Mouse (Mus musculus) midbrain, embryonic 11.5 days (tissue): ENCODE measurements around the gene Nfib. TPM values are rescaled to one million over a fixed set of nuclear protein-coding genes. Genes with fewer than 3 reads are reported as not detected.

Experiments
- ATAC-seq: fragments of 200-750 bp; cut with Nextera tagmentation; 2 replicates; pipeline ENCODE4 v1.8.0; 2017; ENCODE audit warnings: moderate TSS enrichment, moderate library complexity; ENCODE audit not compliant: low FRiP score
- DNase-seq: peaks from one replicate; pipeline ENCODE4 v3.0.0; 2015; ENCODE audit warnings: low spot score; ENCODE audit errors: missing footprints
- H3K27ac ChIP-seq: fragments of 300-500 bp; sonication (generic); 2 replicates; pipeline ENCODE4 v1.5.1; 2014; ENCODE audit warnings: low read depth, low read length
- H3K27me3 ChIP-seq: fragments of 300-500 bp; sonication (generic); 2 replicates; pipeline ENCODE4 v1.6.1; 2014; ENCODE audit warnings: mild to moderate bottlenecking, low read length, moderate library complexity, mixed read lengths; ENCODE audit not compliant: control insufficient read depth, insufficient read depth
- H3K36me3 ChIP-seq: fragments of 300-500 bp; sonication (generic); 2 replicates; pipeline ENCODE4 v1.6.1; 2014; ENCODE audit warnings: mild to moderate bottlenecking, low read length, moderate library complexity, mixed read lengths; ENCODE audit not compliant: control insufficient read depth, insufficient read depth
- H3K4me1 ChIP-seq: fragments of 300-500 bp; sonication (generic); 2 replicates; pipeline ENCODE4 v1.6.1; 2014; ENCODE audit warnings: low read length; ENCODE audit not compliant: control insufficient read depth, insufficient read depth
- H3K4me2 ChIP-seq: fragments of 300-500 bp; sonication (generic); 2 replicates; pipeline ENCODE4 v1.6.1; 2014; ENCODE audit warnings: mild to moderate bottlenecking, moderate library complexity
- H3K4me3 ChIP-seq: fragments of 300-500 bp; sonication (generic); 2 replicates; pipeline ENCODE4 v1.5.1; 2014; ENCODE audit warnings: low read depth, low read length
- H3K9ac ChIP-seq: fragments of 300-500 bp; sonication (generic); 2 replicates; pipeline ENCODE4 v1.6.1; 2014; ENCODE audit warnings: low read length
- H3K9me3 ChIP-seq: fragments of 300-500 bp; sonication (generic); 2 replicates; pipeline ENCODE4 v1.6.1; 2016; ENCODE audit warnings: low read length; ENCODE audit not compliant: control insufficient read depth
- WGBS: fragments of 180-500 bp; shearing (Covaris S2); extraction: QIAGEN DNeasy Blood & Tissue Kit; methylation state at CpG from one replicate; pipeline ENCODE4 v1.1.7; 2014; 5-methylcytosine and 5-hydroxymethylcytosine counted together
- polyA plus RNA-seq: library from polyadenylated mRNA; unstranded; fragments of >200 nt; fragmentation: Nextera tagmentation; extraction: Ambion mirVana; gene quantifications from 2 replicates; pipeline ENCODE4 v1.2.1, GENCODE M21; 2014

Gene Nfib
- polyA plus RNA-seq, 1 experiment from 2014 or later: 19.9 TPM

- no peak overlapping the region for H3K9ac ChIP-seq
- H3K27me3 ChIP-seq: peaks cover 13% of the 10 kb centered on the region; the same call in 1 of the 2 replicates
- H3K27ac ChIP-seq: no peak overlapping the region
- DNase-seq (peak; percentile 37), ATAC-seq (no peak)
- no peak overlapping the region for H3K4me2 ChIP-seq
- WGBS: 72% methylated on average over 3 of the region's 3 CpGs
- H3K4me3 ChIP-seq: no peak overlapping the region
- H3K9me3 ChIP-seq: no peaks in the 10 kb centered on the region
- H3K36me3 ChIP-seq: no peaks in the 10 kb centered on the region
- no peaks in the 10 kb centered on the region for H3K4me1 ChIP-seq
These were observed 161.6 kb downstream of the Nfib start for GRCm38 (mm10) chr4:82543936-82544335.

DNA sequence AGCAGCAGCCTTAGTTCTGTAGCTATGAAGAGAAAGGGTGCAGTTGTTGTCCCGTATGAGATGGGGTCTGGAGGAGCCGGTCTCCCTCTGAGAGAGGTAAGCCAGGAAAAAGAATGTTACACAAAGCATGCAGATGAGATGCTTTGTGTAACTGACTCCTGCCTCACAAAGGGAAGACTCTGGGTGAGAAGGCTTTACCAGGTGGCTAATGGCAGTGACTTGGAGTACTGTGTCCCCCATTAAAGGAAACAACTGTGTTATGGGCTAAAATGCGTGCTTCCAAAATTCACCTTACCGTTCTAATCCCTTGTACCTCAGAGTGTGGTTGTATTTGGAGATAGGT is 162.2 kb downstream of the Nfib start:
- DNase-seq (peak; percentile 69), ATAC-seq (no peak)
- Histone ChIP-seq H3K27ac (no peak overlapping the region), H3K4me3 (no peak overlapping the region), H3K36me3 (no peaks in the 10 kb centered on the region), H3K4me1 (peaks cover 3% of the 10 kb centered on the region), H3K9ac (no peak overlapping the region), H3K27me3 (peaks cover 15% of the 10 kb centered on the region; the same call in 1 of the 2 replicates), H3K9me3 (no peaks in the 10 kb centered on the region), H3K4me2 (no peak overlapping the region)
- 28% methylated on average over 4 of the region's 4 CpGs for WGBS

GRCm38 (mm10) chr4:82542656-82543397 is 162.7 kb downstream of the Nfib start:
- Histone ChIP-seq H3K4me3 (no peak overlapping the region), H3K9ac (no peak overlapping the region), H3K9me3 (no peaks in the 10 kb centered on the region), H3K4me2 (no peak overlapping the region), H3K27me3 (peaks cover 15% of the 10 kb centered on the region; the same call in 1 of the 2 replicates), H3K27ac (no peak overlapping the region), H3K4me1 (peaks cover 8% of the 10 kb centered on the region), H3K36me3 (no peaks in the 10 kb centered on the region)
- ATAC-seq: no peak
- DNase-seq: peak; percentile 81
- WGBS: 59% methylated on average over 10 of the region's 10 CpGs

GRCm38 (mm10) chr4:82541894-82542510 is 163.5 kb downstream of the Nfib start:
- H3K9ac ChIP-seq: no peak overlapping the region

GRCm38 (mm10) chr4:82540466-82540990 is 165.0 kb downstream of the Nfib start:
- no peak overlapping the region for H3K4me3 ChIP-seq
- DNase-seq: peak; percentile 82
- H3K36me3 ChIP-seq: no peaks in the 10 kb centered on the region
- no peak overlapping the region for H3K4me2 ChIP-seq
- H3K9ac ChIP-seq: no peak overlapping the region
- no peaks in the 10 kb centered on the region for H3K9me3 ChIP-seq
- ATAC-seq: no peak
- H3K27me3 ChIP-seq: peaks cover 37% of the 10 kb centered on the region
- H3K27ac ChIP-seq: no peak overlapping the region
- H3K4me1 ChIP-seq: peaks cover 23% of the 10 kb centered on the region
- 66% methylated on average over 5 of the region's 5 CpGs for WGBS

More at GRCm38 (mm10) chr4:82541894-82542510, 163.5 kb downstream of the Nfib start:
- H3K4me2 ChIP-seq: no peak overlapping the region
- H3K4me1 ChIP-seq: peaks cover 16% of the 10 kb centered on the region
- peaks cover 23% of the 10 kb centered on the region; the same call in 1 of the 2 replicates for H3K27me3 ChIP-seq
- no peak overlapping the region for H3K4me3 ChIP-seq
- H3K36me3 ChIP-seq: no peaks in the 10 kb centered on the region
- WGBS: 28% methylated on average over 7 of the region's 7 CpGs
- peak; percentile 92 for DNase-seq
- H3K27ac ChIP-seq: no peak overlapping the region
- H3K9me3 ChIP-seq: no peaks in the 10 kb centered on the region
- ATAC-seq: peak; percentile 82

GRCm38 (mm10) chr4:82540048-82540410 is 165.5 kb downstream of the Nfib start:
- peaks cover 23% of the 10 kb centered on the region for H3K4me1 ChIP-seq
- WGBS: 22% methylated on average over 2 of the region's 2 CpGs
- no peak overlapping the region for H3K4me2 ChIP-seq
- no peaks in the 10 kb centered on the region for H3K9me3 ChIP-seq
- H3K4me3 ChIP-seq: no peak overlapping the region
- peaks cover 42% of the 10 kb centered on the region for H3K27me3 ChIP-seq
- H3K36me3 ChIP-seq: no peaks in the 10 kb centered on the region
- H3K27ac ChIP-seq: no peak overlapping the region
- DNase-seq (peak; percentile 64), ATAC-seq (no peak)
- H3K9ac ChIP-seq: no peak overlapping the region

DNA sequence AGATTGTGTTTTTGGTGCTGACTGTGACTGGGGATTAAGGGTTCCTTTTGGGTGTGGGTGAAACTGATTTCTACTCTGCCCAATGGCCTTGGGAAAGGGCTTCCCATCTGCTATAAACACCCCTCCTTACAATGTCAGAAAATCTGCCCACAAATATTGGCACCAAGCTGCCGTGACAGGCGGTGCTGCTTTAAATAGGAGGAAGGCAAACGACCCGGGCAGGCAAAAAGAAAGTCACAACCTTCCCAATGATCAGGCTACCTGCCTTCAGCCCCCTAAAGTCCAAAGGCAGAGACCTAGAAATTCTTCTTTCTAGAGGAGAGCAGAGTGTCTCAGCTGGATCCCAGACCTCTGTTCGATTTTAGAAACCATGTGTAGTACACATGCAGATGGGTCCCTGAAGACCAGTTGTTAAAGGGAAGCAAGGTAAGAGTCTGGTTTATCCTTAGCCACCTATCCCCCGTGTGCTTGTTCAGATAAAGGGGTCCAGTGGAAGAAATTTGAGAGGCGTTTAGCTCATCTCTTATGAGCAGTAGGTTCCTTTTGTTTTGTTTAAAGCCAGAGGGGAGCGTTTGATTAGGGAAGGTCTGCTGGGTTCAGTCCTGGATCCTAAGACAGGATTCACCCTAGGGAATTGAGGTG is 166.0 kb downstream of the Nfib start:
- ATAC-seq (no peak), DNase-seq (peak; percentile 89)
- no peak overlapping the region for H3K4me2 ChIP-seq
- no peak overlapping the region for H3K27ac ChIP-seq
- 10% methylated on average over 8 of the region's 8 CpGs for WGBS
- peaks cover 23% of the 10 kb centered on the region for H3K4me1 ChIP-seq
- no peak overlapping the region for H3K9ac ChIP-seq
- H3K36me3 ChIP-seq: no peaks in the 10 kb centered on the region
- peaks cover 47% of the 10 kb centered on the region for H3K27me3 ChIP-seq
- no peak overlapping the region for H3K4me3 ChIP-seq
- H3K9me3 ChIP-seq: no peaks in the 10 kb centered on the region

DNA sequence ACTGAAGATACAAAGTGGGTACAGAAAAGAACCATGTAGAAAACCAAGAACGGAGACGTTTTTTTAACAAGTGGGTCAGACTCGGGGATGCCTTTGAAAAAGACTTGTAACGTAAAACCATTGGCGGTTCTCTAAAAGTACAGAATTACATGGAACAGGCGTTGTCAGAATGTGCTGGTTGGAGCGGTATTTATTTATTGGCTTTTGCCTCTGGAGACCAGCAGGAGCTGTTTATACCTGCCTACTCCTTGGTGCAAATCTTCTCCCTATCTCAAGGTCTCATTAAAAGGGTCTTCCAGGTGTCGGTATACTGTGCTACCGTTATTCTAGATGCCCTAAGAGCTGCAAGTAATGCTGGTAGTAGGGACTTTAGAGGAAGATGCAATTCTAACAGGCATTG is 166.7 kb downstream of the Nfib start:
- DNase-seq: no peak
- H3K4me3 ChIP-seq: peak overlapping the region; percentile 25
- H3K36me3 ChIP-seq: no peaks in the 10 kb centered on the region
- H3K27me3 ChIP-seq: peaks cover 47% of the 10 kb centered on the region
- H3K4me2 ChIP-seq: peak overlapping the region; percentile 67
- no peak overlapping the region for H3K27ac ChIP-seq
- WGBS: 2% methylated on average over 9 of the region's 9 CpGs
- ATAC-seq: no peak
- H3K9ac ChIP-seq: peak overlapping the region; percentile 55
- H3K9me3 ChIP-seq: no peaks in the 10 kb centered on the region
- peaks cover 23% of the 10 kb centered on the region for H3K4me1 ChIP-seq
